Mouse (Mus musculus): ENCODE data around the gene Gm281.
"Not testable (repeated sequence)": the region's sequence is repeated elsewhere in the genome, so short reads cannot be mapped to it uniquely, and the experiment has no call there.

Gm281 gene

GRCm38 (mm10) chr14:13914387-13915082, at the start of gene Gm281:
Gene Gm281, minus strand, starts transcription at chr14:13914478.
- no peak for DNase-seq (ENCODE audit: low read depth)

- DNase-seq (ENCODE audit: low read depth) = no peak
These were observed 49.2 kb upstream of the Gm281 start for GRCm38 (mm10) chr14:13963527-13963926.

GRCm38 (mm10) chr14:13962476-13962875, 48.2 kb upstream of the Gm281 start:
- DNase-seq (ENCODE audit: low read depth) = no peak

GRCm38 (mm10) chr14:13961401-13962112, 47.3 kb upstream of the Gm281 start, which contains the start of the genes Atxn7 and Thoc7:
Gene Atxn7, plus strand, starts transcription at chr14:13961440.
Gene Thoc7, minus strand, starts transcription at chr14:13961852.
- peak; percentile 53 for DNase-seq (ENCODE audit: low read depth)

GRCm38 (mm10) chr14:13960482-13961325, 46.4 kb upstream of the Gm281 start:
- peak; percentile 57 for DNase-seq (ENCODE audit: low read depth)

GRCm38 (mm10) chr14:13960079-13960478, 45.8 kb upstream of the Gm281 start:
- peak; percentile 67 for DNase-seq (ENCODE audit: low read depth)

GRCm38 (mm10) chr14:13952151-13952550, 37.9 kb upstream of the Gm281 start:
- not testable (repeated sequence) for DNase-seq (ENCODE audit: low read depth)

GRCm38 (mm10) chr14:13950401-13950800, 36.1 kb upstream of the Gm281 start:
- DNase-seq (ENCODE audit: low read depth) = peak; percentile 67

- DNase-seq (ENCODE audit: low read depth) = no peak
These were observed 34.1 kb upstream of the Gm281 start for GRCm38 (mm10) chr14:13948345-13948744.

GRCm38 (mm10) chr14:13944686-13945085, 30.4 kb upstream of the Gm281 start:
- DNase-seq (ENCODE audit: low read depth) = no peak

- DNase-seq (ENCODE audit: low read depth) = no peak
These were observed 19.7 kb upstream of the Gm281 start for GRCm38 (mm10) chr14:13934052-13934371.

GRCm38 (mm10) chr14:13933290-13934051, 19.2 kb upstream of the Gm281 start:
- DNase-seq (ENCODE audit: low read depth) = no peak

GRCm38 (mm10) chr14:13917630-13918029, 3.4 kb upstream of the Gm281 start:
- DNase-seq (ENCODE audit: low read depth) = peak; percentile 80

- DNase-seq (ENCODE audit: low read depth) = no peak
These were observed 2.9 kb upstream of the Gm281 start for GRCm38 (mm10) chr14:13917208-13917607.

GRCm38 (mm10) chr14:13915207-13915606, 929 bp upstream of the Gm281 start:
- DNase-seq (ENCODE audit: low read depth) = no peak

- DNase-seq (ENCODE audit: low read depth) = no peak
These were observed 4.1 kb downstream of the Gm281 start for GRCm38 (mm10) chr14:13910148-13910547.

GRCm38 (mm10) chr14:13907145-13907544, 7.1 kb downstream of the Gm281 start:
- DNase-seq (ENCODE audit: low read depth) = no peak

- no peak for DNase-seq (ENCODE audit: low read depth)
These were observed 7.8 kb downstream of the Gm281 start for GRCm38 (mm10) chr14:13906461-13906860.

GRCm38 (mm10) chr14:13901611-13902067, 12.6 kb downstream of the Gm281 start:
- peak; percentile 48 for DNase-seq (ENCODE audit: low read depth)

- no peak for DNase-seq (ENCODE audit: low read depth)
These were observed 19.1 kb downstream of the Gm281 start for GRCm38 (mm10) chr14:13895198-13895597.

- no peak for DNase-seq (ENCODE audit: low read depth)
These were observed 20.5 kb downstream of the Gm281 start for GRCm38 (mm10) chr14:13893748-13894147.

- no peak for DNase-seq (ENCODE audit: low read depth)
These were observed 52.9 kb downstream of the Gm281 start for GRCm38 (mm10) chr14:13861416-13861815.

Measured in 416B (cell line).